Mouse (Mus musculus): ENCODE results near the gene Tardbp. TPM values are rescaled to one million over a fixed set of nuclear protein-coding genes. Genes with fewer than 3 reads are reported as not detected.

Gene Tardbp
- polyA plus RNA-seq (2012; fragmentation: generic; extraction: Trizol), result 198 TPM
- long read RNA-seq, experiment 1, full-length matches to known transcripts, result 9 of 22 reads
- long read RNA-seq, experiment 1, partial matches to known transcripts, result 3 of 22 reads
- long read RNA-seq, experiment 1, other reads (novel, unspliced or antisense), result 10 of 22 reads
- long read RNA-seq, experiment 2, full-length matches to known transcripts, result 233 of 296 reads
- long read RNA-seq, experiment 2, partial matches to known transcripts, result 21 of 296 reads
- long read RNA-seq, experiment 2, other reads (novel, unspliced or antisense), result 42 of 296 reads

GRCm38 (mm10) chr4:148626623-148627185 is at the start of gene Tardbp:
TSS of gene Tardbp (minus strand) at chr4:148627019.
- no peaks in the 10 kb centered on the region for H3K27me3 ChIP-seq (ENCODE audit: control insufficient read depth, insufficient read depth, insufficient read length)
- H3K4me3 ChIP-seq (ENCODE audit: insufficient read depth, poor library complexity, severe bottlenecking), result peak within 1 kb of the TSS; percentile 89
- H3K79me2 ChIP-seq (ENCODE audit: control insufficient read depth, insufficient read depth), result peaks cover 49% of the 10 kb centered on the region
- H3K36me3 ChIP-seq (ENCODE audit: control insufficient read depth, insufficient read depth), result peaks cover 34% of the 10 kb centered on the region
- H3ac ChIP-seq (ENCODE audit: control insufficient read depth, insufficient read length, low read depth), result peak within 1 kb of the TSS; percentile 96
- TF ChIP-seq CTCF (IDR thresholded peaks at IDR 0.05; ENCODE audit: control insufficient read depth, insufficient read depth, insufficient read length) (no peak), USF1 (IDR thresholded peaks at IDR 0.05; ENCODE audit: low read depth) (no peak), MYOD1 (IDR thresholded peaks at IDR 0.05; ENCODE audit: control insufficient read depth, insufficient read length, low read depth) (no peak), CEBPB (IDR thresholded peaks at IDR 0.05; ENCODE audit: low read depth) (no peak), FOSL1 (IDR thresholded peaks at IDR 0.05; ENCODE audit: insufficient read depth, low read length, poor library complexity, severe bottlenecking) (no peak), MAX (IDR thresholded peaks at IDR 0.05) (no peak), MYOG (IDR thresholded peaks at IDR 0.05; ENCODE audit: control insufficient read depth, extremely low read depth, insufficient read length) (no peak)
- peaks cover 44% of the 10 kb centered on the region for H3K79me3 ChIP-seq (ENCODE audit: low read depth)

GRCm38 (mm10) chr4:148676188-148676960 is 49.6 kb upstream of the Tardbp start:
- TF ChIP-seq CTCF (IDR thresholded peaks at IDR 0.05; ENCODE audit: control insufficient read depth, insufficient read depth, insufficient read length) (no peak), FOSL1 (IDR thresholded peaks at IDR 0.05; ENCODE audit: insufficient read depth, low read length, poor library complexity, severe bottlenecking) (no peak), USF1 (IDR thresholded peaks at IDR 0.05; ENCODE audit: low read depth) (no peak), CEBPB (IDR thresholded peaks at IDR 0.05; ENCODE audit: low read depth) (no peak), MYOG (IDR thresholded peaks at IDR 0.05; ENCODE audit: control insufficient read depth, extremely low read depth, insufficient read length) (no peak), MAX (IDR thresholded peaks at IDR 0.05) (no peak), MYOD1 (IDR thresholded peaks at IDR 0.05; ENCODE audit: control insufficient read depth, insufficient read length, low read depth) (no peak)
- no peaks in the 10 kb centered on the region for H3K36me3 ChIP-seq (ENCODE audit: control insufficient read depth, insufficient read depth)
- no peaks in the 10 kb centered on the region for H3K79me2 ChIP-seq (ENCODE audit: control insufficient read depth, insufficient read depth)
- H3K4me3 ChIP-seq (ENCODE audit: insufficient read depth, poor library complexity, severe bottlenecking), result no peak overlapping the region
- H3ac ChIP-seq (ENCODE audit: control insufficient read depth, insufficient read length, low read depth), result no peak overlapping the region
- no peaks in the 10 kb centered on the region for H3K79me3 ChIP-seq (ENCODE audit: low read depth)
- H3K27me3 ChIP-seq (ENCODE audit: control insufficient read depth, insufficient read depth, insufficient read length), result no peaks in the 10 kb centered on the region

- TF ChIP-seq MAX (IDR thresholded peaks at IDR 0.05) (no peak), FOSL1 (IDR thresholded peaks at IDR 0.05; ENCODE audit: insufficient read depth, low read length, poor library complexity, severe bottlenecking) (no peak), MYOG (IDR thresholded peaks at IDR 0.05; ENCODE audit: control insufficient read depth, extremely low read depth, insufficient read length) (no peak), CEBPB (IDR thresholded peaks at IDR 0.05; ENCODE audit: low read depth) (no peak), CTCF (IDR thresholded peaks at IDR 0.05; ENCODE audit: control insufficient read depth, insufficient read depth, insufficient read length) (no peak), USF1 (IDR thresholded peaks at IDR 0.05; ENCODE audit: low read depth) (no peak), MYOD1 (IDR thresholded peaks at IDR 0.05; ENCODE audit: control insufficient read depth, insufficient read length, low read depth) (no peak)
- no peaks in the 10 kb centered on the region for H3K27me3 ChIP-seq (ENCODE audit: control insufficient read depth, insufficient read depth, insufficient read length)
- no peaks in the 10 kb centered on the region for H3K79me2 ChIP-seq (ENCODE audit: control insufficient read depth, insufficient read depth)
- no peak overlapping the region for H3K4me3 ChIP-seq (ENCODE audit: insufficient read depth, poor library complexity, severe bottlenecking)
- H3K36me3 ChIP-seq (ENCODE audit: control insufficient read depth, insufficient read depth), result no peaks in the 10 kb centered on the region
- H3ac ChIP-seq (ENCODE audit: control insufficient read depth, insufficient read length, low read depth), result no peak overlapping the region
- no peaks in the 10 kb centered on the region for H3K79me3 ChIP-seq (ENCODE audit: low read depth)
These were observed 48.2 kb upstream of the Tardbp start for GRCm38 (mm10) chr4:148675043-148675442.

- TF ChIP-seq MYOG (IDR thresholded peaks at IDR 0.05; ENCODE audit: control insufficient read depth, extremely low read depth, insufficient read length) (no peak), MAX (IDR thresholded peaks at IDR 0.05) (no peak), USF1 (IDR thresholded peaks at IDR 0.05; ENCODE audit: low read depth) (no peak), MYOD1 (IDR thresholded peaks at IDR 0.05; ENCODE audit: control insufficient read depth, insufficient read length, low read depth) (no peak), CTCF (IDR thresholded peaks at IDR 0.05; ENCODE audit: control insufficient read depth, insufficient read depth, insufficient read length) (no peak), FOSL1 (IDR thresholded peaks at IDR 0.05; ENCODE audit: insufficient read depth, low read length, poor library complexity, severe bottlenecking) (no peak), CEBPB (IDR thresholded peaks at IDR 0.05; ENCODE audit: low read depth) (no peak)
- Histone ChIP-seq H3ac (ENCODE audit: control insufficient read depth, insufficient read length, low read depth) (no peak overlapping the region), H3K79me3 (ENCODE audit: low read depth) (no peaks in the 10 kb centered on the region), H3K36me3 (ENCODE audit: control insufficient read depth, insufficient read depth) (no peaks in the 10 kb centered on the region), H3K27me3 (ENCODE audit: control insufficient read depth, insufficient read depth, insufficient read length) (peaks cover 14% of the 10 kb centered on the region), H3K79me2 (ENCODE audit: control insufficient read depth, insufficient read depth) (no peaks in the 10 kb centered on the region), H3K4me3 (ENCODE audit: insufficient read depth, poor library complexity, severe bottlenecking) (no peak overlapping the region)
These were observed 44.6 kb upstream of the Tardbp start for GRCm38 (mm10) chr4:148671230-148671947.

Measured in C2C12 (cell line).